Mouse (Mus musculus) testis, adult 2 months (tissue): ENCODE results near the gene Klk1b8.
"Not testable (repeated sequence)": the region's sequence is repeated elsewhere in the genome, so short reads cannot be mapped to it uniquely, and the experiment has no call there.

Experiments
- CTCF ChIP-seq: fragments of 200-500 bp; IDR thresholded peaks from 2 replicates; pipeline ENCODE4 v1.5.1; 2012; ENCODE audit warnings: low read depth, mild to moderate bottlenecking, inconsistent platforms, low read length, moderate library complexity; ENCODE audit not compliant: control insufficient read depth, insufficient read depth, insufficient replicate concordance
- POLR2A ChIP-seq: fragments of 200-500 bp; IDR thresholded peaks from 2 replicates; pipeline ENCODE4 v1.6.1; 2012; ENCODE audit warnings: low read depth, mild to moderate bottlenecking, inconsistent platforms, low read length, moderate library complexity; ENCODE audit not compliant: control insufficient read depth

- not testable (repeated sequence) for TF ChIP-seq CTCF, POLR2A
Measured at GRCm38 (mm10) chr7:43994821-43995220, 44.4 kb downstream of the Klk1b8 start.
